Mouse (Mus musculus) neural tube, embryonic 12.5 days (tissue): Measurements from ENCODE around the gene Eftud2. TPM values are rescaled to one million over a fixed set of nuclear protein-coding genes. Genes with fewer than 3 reads are reported as not detected.

Experiments used
- ATAC-seq: fragments of 200-750 bp; cut with Nextera tagmentation; 2 replicates; pipeline ENCODE4 v1.8.0; 2017; ENCODE audit warnings: low read depth, mild to moderate bottlenecking, moderate TSS enrichment, moderate library complexity; ENCODE audit not compliant: low FRiP score
- H3K27ac ChIP-seq: fragments of 300-500 bp; sonication (generic); 2 replicates; pipeline ENCODE4 v1.5.1; 2016
- H3K27me3 ChIP-seq: fragments of 300-500 bp; sonication (generic); replicated peaks from 2 replicates; pipeline ENCODE4 v1.6.1; 2016; ENCODE audit warnings: mild to moderate bottlenecking
- H3K36me3 ChIP-seq: fragments of 300-500 bp; sonication (generic); 2 replicates; pipeline ENCODE4 v1.6.1; 2016; ENCODE audit warnings: mild to moderate bottlenecking
- H3K4me1 ChIP-seq: fragments of 300-500 bp; sonication (generic); 2 replicates; pipeline ENCODE4 v1.6.1; 2016
- H3K4me2 ChIP-seq: fragments of 300-500 bp; sonication (generic); replicated peaks from 2 replicates; pipeline ENCODE4 v1.6.1; 2016; ENCODE audit warnings: mild to moderate bottlenecking
- H3K4me3 ChIP-seq: fragments of 300-500 bp; sonication (generic); 2 replicates; pipeline ENCODE4 v1.5.1; 2016
- H3K9ac ChIP-seq: fragments of 300-500 bp; sonication (generic); 2 replicates; pipeline ENCODE4 v1.6.1; 2016; ENCODE audit warnings: mild to moderate bottlenecking
- H3K9me3 ChIP-seq: fragments of 300-500 bp; sonication (generic); 2 replicates; pipeline ENCODE4 v1.6.1; 2016; ENCODE audit warnings: mild to moderate bottlenecking
- WGBS: fragments of 180-500 bp; shearing (Covaris S2); methylation state at CpG from one replicate; pipeline ENCODE4 v1.1.7; 2016; 5-methylcytosine and 5-hydroxymethylcytosine counted together
- polyA plus RNA-seq: library from polyadenylated mRNA; unstranded; fragments of >200 nt; fragmentation: Nextera tagmentation; extraction: Ambion mirVana; gene quantifications from 2 replicates; pipeline ENCODE4 v1.2.1, GENCODE M21; 2016

Eftud2 gene
- polyA plus RNA-seq, 1 experiment from 2014 or later, result 204 TPM

- Histone ChIP-seq H3K27me3 (peaks cover 49% of the 10 kb centered on the region), H3K27ac (no peak overlapping the region), H3K36me3 (no peaks in the 10 kb centered on the region), H3K9ac (no peak overlapping the region), H3K4me1 (peaks cover 10% of the 10 kb centered on the region), H3K4me3 (no peak overlapping the region), H3K9me3 (no peaks in the 10 kb centered on the region), H3K4me2 (no peak overlapping the region)
- ATAC-seq, result no peak
- 77% methylated on average over 20 of the region's 20 CpGs for WGBS
Measured at GRCm38 (mm10) chr11:102896641-102897040, 15.9 kb upstream of the Eftud2 start.

DNA sequence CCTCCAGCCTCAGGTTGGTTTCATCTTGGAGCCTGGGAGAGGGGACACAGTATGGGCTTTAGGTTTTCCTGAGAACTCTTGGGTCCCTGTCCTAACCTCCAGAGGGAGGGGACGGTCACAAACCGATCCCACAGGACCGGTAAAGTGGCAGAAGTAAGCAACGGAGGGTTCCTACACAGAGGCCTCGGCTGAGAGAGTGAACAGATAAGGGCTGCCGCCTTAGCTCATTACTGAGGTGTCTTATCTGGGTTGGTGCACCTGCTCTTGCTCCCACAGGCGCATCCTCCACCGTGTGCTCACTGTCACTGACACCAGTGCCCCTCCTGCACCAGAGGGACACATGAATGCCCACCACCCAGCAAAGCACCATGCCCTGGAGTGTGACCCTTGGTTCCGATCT is 15.0 kb upstream of the Eftud2 start:
- 83% methylated on average over 9 of the region's 9 CpGs for WGBS
- Histone ChIP-seq H3K27me3 (peaks cover 52% of the 10 kb centered on the region), H3K4me1 (peaks cover 6% of the 10 kb centered on the region), H3K4me3 (no peak overlapping the region), H3K4me2 (no peak overlapping the region), H3K36me3 (no peaks in the 10 kb centered on the region), H3K9ac (no peak overlapping the region), H3K27ac (no peak overlapping the region), H3K9me3 (no peaks in the 10 kb centered on the region)
- ATAC-seq, result no peak

- WGBS, result 89% methylated on average over 4 of the region's 4 CpGs
- Histone ChIP-seq H3K4me2 (no peak overlapping the region), H3K9ac (no peak overlapping the region), H3K4me1 (peaks cover 6% of the 10 kb centered on the region), H3K4me3 (no peak overlapping the region), H3K27ac (no peak overlapping the region), H3K9me3 (no peaks in the 10 kb centered on the region), H3K27me3 (peaks cover 52% of the 10 kb centered on the region), H3K36me3 (no peaks in the 10 kb centered on the region)
- ATAC-seq, result no peak
Measured at GRCm38 (mm10) chr11:102894716-102895115, 13.9 kb upstream of the Eftud2 start.

- Histone ChIP-seq H3K9me3 (no peaks in the 10 kb centered on the region), H3K36me3 (no peaks in the 10 kb centered on the region), H3K27ac (no peak overlapping the region), H3K4me1 (peaks cover 6% of the 10 kb centered on the region), H3K9ac (0 out of 2 replicates have a peak overlapping the region, but pooled peaks have one; percentile 45), H3K4me3 (peak overlapping the region; percentile 16; the same call in 1 of the 2 replicates), H3K4me2 (peak overlapping the region; percentile 53), H3K27me3 (peaks cover 57% of the 10 kb centered on the region)
- WGBS, result 3% methylated on average over 43 of the region's 43 CpGs
- no peak for ATAC-seq
Measured at GRCm38 (mm10) chr11:102893015-102893651, 12.3 kb upstream of the Eftud2 start.

DNA sequence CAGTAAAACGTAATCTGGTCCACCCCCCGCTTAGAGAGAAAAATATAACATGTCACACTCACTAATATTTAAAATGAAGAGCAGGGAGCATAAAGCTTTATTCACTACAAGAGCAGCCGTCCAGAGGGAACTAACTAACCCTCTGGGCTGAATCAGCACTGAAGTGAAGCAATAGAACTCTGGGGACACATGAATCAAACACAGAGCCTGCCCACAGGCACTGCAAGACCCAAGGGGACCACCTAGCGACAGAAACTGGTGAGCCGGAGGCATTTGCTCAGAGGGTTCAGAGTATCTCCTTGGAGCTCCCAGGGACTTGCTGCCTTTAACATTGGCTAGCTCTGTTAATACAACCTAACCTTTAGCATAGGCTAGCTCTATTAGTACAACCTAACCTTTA is 9.3 kb upstream of the Eftud2 start:
- Histone ChIP-seq H3K36me3 (no peaks in the 10 kb centered on the region), H3K27ac (no peak overlapping the region), H3K4me1 (peaks cover 6% of the 10 kb centered on the region), H3K4me3 (no peak overlapping the region), H3K9ac (no peak overlapping the region), H3K27me3 (peaks cover 52% of the 10 kb centered on the region), H3K9me3 (no peaks in the 10 kb centered on the region), H3K4me2 (no peak overlapping the region)
- no peak for ATAC-seq
- 57% methylated on average over 5 of the region's 5 CpGs for WGBS

- Histone ChIP-seq H3K4me3 (no peak overlapping the region), H3K27ac (no peak overlapping the region), H3K36me3 (no peaks in the 10 kb centered on the region), H3K9me3 (no peaks in the 10 kb centered on the region), H3K27me3 (peaks cover 35% of the 10 kb centered on the region), H3K4me1 (peaks cover 3% of the 10 kb centered on the region), H3K4me2 (no peak overlapping the region), H3K9ac (no peak overlapping the region)
- no peak for ATAC-seq
- WGBS, result 64% methylated on average over 3 of the region's 3 CpGs
Measured at GRCm38 (mm10) chr11:102888135-102888534, 7.3 kb upstream of the Eftud2 start.

GRCm38 (mm10) chr11:102887433-102887832 is 6.6 kb upstream of the Eftud2 start:
- Histone ChIP-seq H3K36me3 (no peaks in the 10 kb centered on the region), H3K9ac (no peak overlapping the region), H3K27ac (no peak overlapping the region), H3K4me2 (no peak overlapping the region), H3K4me3 (no peak overlapping the region), H3K4me1 (no peaks in the 10 kb centered on the region), H3K9me3 (no peaks in the 10 kb centered on the region), H3K27me3 (peaks cover 32% of the 10 kb centered on the region; the same call in 1 of the 2 replicates)
- ATAC-seq, result no peak
- 89% methylated on average over 5 of the region's 5 CpGs for WGBS

DNA sequence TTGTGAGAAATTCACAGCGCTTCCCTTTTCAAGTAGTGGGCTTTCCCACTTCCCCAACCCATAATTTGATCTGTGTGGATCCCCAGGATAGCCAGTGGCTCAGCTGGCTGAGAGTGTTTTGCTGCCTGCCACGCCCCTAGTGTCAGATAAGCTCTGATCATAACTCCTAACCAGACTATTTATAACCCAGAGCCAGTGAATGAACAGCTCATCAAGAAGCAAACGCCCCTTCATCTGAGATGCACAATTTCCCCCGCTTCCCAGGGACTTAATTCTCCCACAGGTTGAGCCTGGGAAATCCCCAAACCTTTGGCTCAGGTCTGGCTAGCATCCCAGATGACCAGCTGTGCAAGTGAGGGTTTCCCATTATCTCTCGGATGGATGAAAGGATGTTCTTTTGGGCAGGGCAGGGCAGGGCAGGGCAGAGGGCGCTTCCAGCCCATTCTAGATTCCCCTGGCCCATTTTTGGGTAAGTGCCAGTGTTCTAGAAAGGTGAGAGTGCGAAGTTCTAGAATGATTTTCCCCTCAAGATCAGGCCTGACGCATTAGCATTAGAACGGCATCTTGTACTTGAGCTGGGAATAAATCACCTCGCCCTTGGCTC is 3.9 kb upstream of the Eftud2 start, which contains the start of gene Fam187a:
Fam187a (plus strand) TSS at position 554 of the 604 bp plus-strand sequence.
- ATAC-seq, result no peak
- H3K36me3 ChIP-seq, result no peaks in the 10 kb centered on the region
- peaks cover 10% of the 10 kb centered on the region for H3K4me1 ChIP-seq
- no peaks in the 10 kb centered on the region for H3K9me3 ChIP-seq
- WGBS, result 63% methylated on average over 10 of the region's 10 CpGs
- no peak within 1 kb of the TSS for H3K4me3 ChIP-seq
- H3K4me2 ChIP-seq, result no peak within 1 kb of the TSS
- H3K27me3 ChIP-seq, result peaks cover 23% of the 10 kb centered on the region; the same call in 1 of the 2 replicates
- H3K9ac ChIP-seq, result no peak within 1 kb of the TSS
- no peak within 1 kb of the TSS for H3K27ac ChIP-seq

DNA sequence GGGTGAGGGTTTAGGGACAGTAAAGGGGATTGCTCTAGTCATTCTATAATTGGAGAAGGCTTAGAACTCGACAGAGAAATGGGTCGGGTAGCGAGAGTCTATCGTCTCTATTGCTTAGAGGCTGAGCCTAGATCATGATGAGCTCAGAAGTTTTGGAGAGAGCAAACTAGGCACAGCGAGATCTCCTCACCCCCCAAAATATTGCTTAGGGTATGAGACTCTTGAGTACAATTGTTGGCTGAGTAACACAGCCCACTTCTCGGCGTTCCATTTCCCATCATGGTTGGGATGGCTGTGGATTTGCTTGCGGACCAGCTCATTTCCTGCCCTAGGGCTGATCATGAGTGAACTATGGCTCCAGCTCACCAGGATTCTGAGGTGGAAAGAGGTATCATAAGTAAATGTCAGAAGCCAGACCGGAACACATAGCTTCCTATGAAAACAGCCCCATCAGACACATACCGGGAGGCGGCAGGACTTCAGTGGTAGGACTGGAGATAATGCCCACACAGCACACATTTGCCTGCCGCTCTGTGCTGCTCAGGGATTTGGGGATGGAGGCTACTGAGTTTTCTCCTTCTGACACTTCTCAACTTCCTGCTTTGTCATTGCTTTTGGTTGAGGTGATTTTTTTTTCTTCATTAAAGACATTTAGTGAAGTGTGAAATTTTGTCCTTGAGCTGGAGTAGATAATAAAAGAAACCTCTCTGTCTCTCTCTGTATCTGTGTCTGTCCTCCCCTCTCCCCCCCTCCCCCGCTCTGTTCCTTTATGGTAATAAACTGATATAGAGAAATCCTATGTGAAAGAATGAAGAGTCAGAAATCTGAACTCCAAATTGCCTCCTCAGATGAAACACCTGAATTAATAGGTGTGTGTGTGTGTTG is 771 bp upstream of the Eftud2 start:
- Histone ChIP-seq H3K9ac (peak overlapping the region; percentile 72), H3K4me2 (peak overlapping the region; percentile 66), H3K4me1 (peaks cover 18% of the 10 kb centered on the region), H3K27ac (no peak overlapping the region), H3K4me3 (peak overlapping the region; percentile 63), H3K27me3 (0 out of 2 replicates have a peak, but pooled peaks cover 9% of the 10 kb centered on the region), H3K9me3 (no peaks in the 10 kb centered on the region), H3K36me3 (peaks cover 9% of the 10 kb centered on the region)
- peak; percentile 30; the same call in 1 of the 2 replicates for ATAC-seq
- WGBS, result 17% methylated on average over 13 of the region's 13 CpGs

- 68% methylated on average over 2 of the region's 2 CpGs for WGBS
- Histone ChIP-seq H3K4me1 (peaks cover 18% of the 10 kb centered on the region), H3K4me2 (peak overlapping the region; percentile 66), H3K9me3 (no peaks in the 10 kb centered on the region), H3K27me3 (0 out of 2 replicates have a peak, but pooled peaks cover 6% of the 10 kb centered on the region), H3K27ac (no peak overlapping the region), H3K36me3 (peaks cover 28% of the 10 kb centered on the region), H3K4me3 (no peak overlapping the region), H3K9ac (peak overlapping the region; percentile 72; the same call in 1 of the 2 replicates)
- ATAC-seq, result no peak
Measured at GRCm38 (mm10) chr11:102879558-102879957, 1.2 kb downstream of the Eftud2 start.

GRCm38 (mm10) chr11:102874801-102875334 is 5.9 kb downstream of the Eftud2 start:
- Histone ChIP-seq H3K9ac (no peak overlapping the region), H3K36me3 (peaks cover 57% of the 10 kb centered on the region)

DNA sequence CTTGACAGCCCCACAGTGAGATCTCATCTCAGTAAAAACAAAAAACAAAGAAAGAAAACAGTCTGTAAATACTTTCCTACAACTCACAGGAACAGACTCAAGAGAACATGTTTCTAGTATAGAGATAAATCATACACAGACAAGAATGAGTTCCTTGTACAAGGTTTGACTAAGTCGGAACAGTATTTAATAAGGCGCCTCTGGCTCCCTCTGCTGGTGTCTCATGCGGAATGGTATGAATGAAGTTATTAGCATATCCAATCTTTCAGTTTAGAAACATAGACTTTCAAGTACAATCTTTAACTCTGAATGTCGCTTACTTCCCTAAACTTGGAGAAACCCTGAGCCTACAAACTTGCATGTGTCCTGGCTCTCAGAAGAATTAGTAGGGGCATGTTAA is 16.5 kb downstream of the Eftud2 start:
- Histone ChIP-seq H3K9ac (no peak overlapping the region), H3K9me3 (no peaks in the 10 kb centered on the region), H3K4me3 (no peak overlapping the region), H3K36me3 (peaks cover 87% of the 10 kb centered on the region), H3K27ac (no peak overlapping the region), H3K4me2 (no peak overlapping the region), H3K27me3 (no peaks in the 10 kb centered on the region), H3K4me1 (no peaks in the 10 kb centered on the region)
- WGBS, result 59% methylated on average over 4 of the region's 4 CpGs
- no peak for ATAC-seq

More at GRCm38 (mm10) chr11:102874801-102875334, 5.9 kb downstream of the Eftud2 start:
- no peak for ATAC-seq
- Histone ChIP-seq H3K9me3 (no peaks in the 10 kb centered on the region), H3K27ac (no peak overlapping the region), H3K27me3 (no peaks in the 10 kb centered on the region), H3K4me1 (peaks cover 9% of the 10 kb centered on the region), H3K4me3 (no peak overlapping the region), H3K4me2 (no peak overlapping the region)
- 87% methylated on average over 7 of the region's 7 CpGs for WGBS
